Mouse (Mus musculus): ENCODE measurements around the gene Cavin3. TPM values are rescaled to one million over a fixed set of nuclear protein-coding genes. Genes with fewer than 3 reads are reported as not detected.
"Not testable (repeated sequence)": the region's sequence is repeated elsewhere in the genome, so short reads cannot be mapped to it uniquely, and the experiment has no call there.

Gene Cavin3
- total RNA-seq, 2 experiments from 2014 or later: not detected

DNA sequence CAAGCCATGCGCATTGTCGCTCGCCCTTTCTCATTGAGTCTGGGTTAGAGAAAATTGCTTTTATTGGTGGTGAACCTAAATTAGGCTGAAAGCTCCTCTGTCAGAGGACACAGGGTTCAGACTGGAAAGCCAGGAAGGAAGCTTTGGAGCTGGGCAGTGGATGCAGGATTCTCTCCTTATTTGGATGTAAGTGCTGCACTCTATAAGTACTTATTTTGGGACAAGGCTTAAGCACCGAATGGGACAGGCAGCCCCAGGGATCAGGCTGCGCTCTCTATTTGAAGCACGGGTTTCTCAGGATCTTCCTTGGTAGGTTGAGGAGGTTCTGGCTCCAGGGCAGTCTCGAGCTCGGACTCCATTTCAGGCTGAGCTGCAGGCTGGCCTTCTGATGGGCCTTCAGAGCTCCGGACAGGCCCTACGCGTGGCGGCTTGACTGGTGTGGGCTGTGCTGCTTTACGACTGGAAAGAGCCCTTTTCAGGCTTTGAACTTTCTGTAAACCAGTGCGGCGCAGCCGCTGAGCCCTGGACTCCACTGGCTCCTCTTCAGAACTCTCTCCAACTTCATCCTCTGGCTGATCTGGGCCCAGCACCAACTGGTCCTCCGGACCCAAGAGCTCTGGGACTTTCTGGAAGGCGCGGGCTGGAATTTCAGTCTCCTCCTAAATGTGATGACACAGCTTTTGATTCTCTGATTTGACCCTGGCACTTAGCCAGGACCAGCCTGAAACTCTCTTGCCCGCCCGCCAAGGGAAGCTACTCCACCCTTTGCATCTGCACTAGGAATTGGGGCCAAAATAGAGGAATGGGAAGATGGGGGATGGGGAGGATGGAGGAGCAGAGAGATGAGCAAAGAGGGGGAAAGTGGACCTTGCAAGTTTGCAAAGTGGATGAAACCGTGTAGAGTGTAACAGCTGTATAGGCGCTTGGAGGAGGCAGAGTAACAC lies 1.3 kb downstream of the Cavin3 start:
- ATAC-seq (replicated peaks; ENCODE audit: low FRiP score, poor library complexity, severe bottlenecking): no peak

DNA sequence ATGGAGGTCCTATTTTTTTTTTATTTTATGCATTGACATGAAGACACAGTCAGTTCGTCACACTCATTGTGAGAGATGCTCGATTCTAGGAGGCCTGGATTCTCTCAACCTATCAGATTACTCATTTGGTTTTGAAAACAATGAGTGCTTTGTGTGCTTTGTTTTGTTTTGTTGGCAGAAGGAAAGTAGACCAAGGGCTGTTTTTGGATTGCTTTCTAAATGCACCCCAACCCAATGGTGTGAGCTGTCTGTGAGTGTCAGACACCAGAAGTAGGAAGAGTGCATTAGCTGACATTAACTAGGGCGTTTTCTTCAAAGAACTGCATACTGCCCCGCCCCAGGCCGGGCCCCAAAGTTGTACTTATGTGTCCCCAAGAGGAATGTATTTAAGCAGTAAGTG lies 2.0 kb downstream of the Cavin3 start:
- ATAC-seq (replicated peaks; ENCODE audit: low FRiP score, poor library complexity, severe bottlenecking): no peak

DNA sequence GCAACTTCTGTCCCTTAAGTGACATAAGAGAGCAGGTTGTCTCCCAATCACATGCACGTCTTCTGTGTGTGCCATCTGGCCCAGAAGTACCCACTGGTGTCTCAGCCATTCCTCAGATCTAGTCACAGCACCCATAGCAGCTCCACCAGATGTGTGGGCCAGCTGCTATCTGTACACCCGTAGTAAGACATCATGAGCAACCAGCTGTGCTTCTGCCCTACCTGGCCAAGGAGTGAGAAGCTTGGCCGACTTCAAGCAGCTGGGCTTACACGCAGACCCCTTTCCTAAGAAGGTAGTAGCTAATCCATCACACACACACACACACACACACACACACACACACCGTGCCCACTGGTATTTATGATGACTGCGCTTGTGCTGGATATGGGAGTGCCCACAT lies 2.9 kb downstream of the Cavin3 start:
- no peak for ATAC-seq (replicated peaks; ENCODE audit: low FRiP score, poor library complexity, severe bottlenecking)

DNA sequence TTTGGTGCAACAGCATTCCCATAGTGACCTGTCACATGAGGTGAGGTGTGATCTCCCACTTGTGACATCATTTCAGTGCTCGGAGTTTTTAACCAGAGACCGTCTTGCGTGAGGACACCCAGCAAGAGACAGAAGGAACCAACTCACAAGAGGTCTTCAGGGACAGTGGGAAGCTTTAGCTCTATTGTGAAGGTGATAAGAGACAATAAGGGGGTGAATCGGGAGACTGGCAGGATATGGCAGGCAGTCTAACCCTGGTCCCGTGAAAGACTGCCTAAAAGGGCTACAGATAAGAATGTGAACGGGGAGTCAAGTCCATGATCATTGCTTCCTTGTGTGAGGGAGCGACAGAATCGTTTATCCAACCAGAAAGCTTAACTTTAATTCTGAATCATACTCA lies 3.8 kb downstream of the Cavin3 start:
- ATAC-seq (replicated peaks; ENCODE audit: low FRiP score, poor library complexity, severe bottlenecking): no peak

DNA sequence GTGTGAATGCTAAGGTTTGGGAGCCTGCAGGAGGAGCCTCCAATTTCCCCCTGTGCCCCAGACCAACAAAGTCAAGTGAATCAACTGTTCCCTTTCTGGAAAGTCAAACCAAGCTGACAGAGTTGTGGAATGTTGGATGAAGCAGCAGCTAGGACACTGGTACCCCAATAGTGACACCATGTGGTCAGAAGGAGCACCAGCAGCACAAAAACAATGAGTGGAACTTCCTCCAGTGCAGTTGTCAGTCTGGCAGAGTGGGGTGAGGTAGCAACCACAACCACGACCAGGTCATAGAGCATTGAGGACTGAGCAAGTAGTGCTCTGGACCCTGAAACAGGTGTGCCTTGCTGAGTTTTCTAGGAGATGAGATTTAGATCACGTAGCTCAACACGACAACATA lies 4.3 kb downstream of the Cavin3 start:
- no peak for ATAC-seq (replicated peaks; ENCODE audit: low FRiP score, poor library complexity, severe bottlenecking)

DNA sequence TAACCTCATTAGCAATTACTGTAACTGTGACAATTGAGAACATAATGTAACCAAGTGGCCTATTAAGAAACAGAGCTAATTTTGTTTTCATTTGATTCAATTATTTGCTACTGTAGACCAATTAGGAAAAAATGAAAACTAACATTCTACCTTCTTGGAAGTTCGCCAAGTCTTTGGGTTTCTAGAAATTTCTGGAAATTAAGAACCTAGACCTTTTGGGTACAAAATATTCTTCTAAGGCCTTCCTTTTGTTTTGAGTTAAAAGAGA lies 4.7 kb downstream of the Cavin3 start:
- ATAC-seq (replicated peaks; ENCODE audit: low FRiP score, poor library complexity, severe bottlenecking): no peak

DNA sequence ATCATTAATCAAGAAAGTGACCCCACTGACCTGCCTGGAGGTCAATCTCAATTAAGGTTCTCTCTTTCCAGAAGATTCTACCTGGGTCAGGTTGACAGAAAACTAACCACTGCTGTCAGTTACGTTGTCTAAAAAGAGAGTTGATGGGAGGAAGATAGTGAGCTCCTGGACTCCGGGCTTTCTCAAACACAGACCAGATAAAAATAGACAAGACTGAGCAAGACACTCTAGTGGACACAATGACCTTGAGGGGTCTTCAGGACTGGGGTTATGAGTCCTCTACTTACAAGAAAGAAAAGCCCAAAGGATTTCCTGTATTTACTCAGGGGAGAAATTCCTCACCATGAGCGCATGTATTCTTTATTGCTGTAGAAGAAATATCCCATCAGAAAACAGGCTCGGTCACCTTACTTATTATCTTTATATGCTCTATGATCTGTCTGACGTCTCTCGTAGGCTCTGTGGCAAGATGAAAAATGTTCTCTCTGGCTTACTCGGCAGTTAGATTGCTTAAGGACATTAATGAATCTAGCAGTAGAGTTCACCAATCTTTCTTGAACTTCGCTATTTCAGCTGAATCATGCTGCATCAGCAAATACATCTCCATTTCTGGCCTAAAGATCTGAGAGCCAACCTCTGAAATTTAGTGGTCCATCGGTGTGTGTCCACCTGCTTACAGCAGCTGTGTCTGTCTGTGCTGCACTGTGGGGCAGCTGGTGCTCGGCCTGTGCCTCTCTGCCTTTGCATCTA lies 5.2 kb downstream of the Cavin3 start:
- ATAC-seq (replicated peaks; ENCODE audit: low FRiP score, poor library complexity, severe bottlenecking): no peak

DNA sequence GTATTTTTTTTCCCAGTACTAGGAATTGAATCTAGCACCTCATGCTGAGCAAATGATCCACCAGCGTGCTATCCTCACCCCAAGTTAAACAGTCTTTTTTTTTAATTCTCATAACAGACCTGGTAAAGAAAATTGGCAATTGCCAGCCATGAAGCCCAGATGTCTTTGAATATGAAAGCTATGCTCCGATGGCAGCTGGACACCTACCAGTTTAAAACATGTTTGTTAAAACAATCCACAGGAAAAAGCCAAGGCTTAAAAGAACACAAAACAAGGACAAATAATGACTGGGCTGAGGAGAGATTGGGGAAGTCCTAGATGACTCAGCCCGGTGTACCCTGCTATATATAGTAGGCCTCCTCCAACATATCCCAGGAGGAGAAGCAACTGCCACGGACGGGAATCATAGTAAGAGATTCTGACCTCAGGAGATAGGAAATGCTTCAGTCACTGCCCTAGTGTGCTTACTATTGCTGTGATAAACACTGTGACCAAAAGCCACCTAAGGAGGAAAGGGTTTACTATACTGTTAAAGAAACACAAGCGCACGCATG lies 6.6 kb downstream of the Cavin3 start:
- ATAC-seq (replicated peaks; ENCODE audit: low FRiP score, poor library complexity, severe bottlenecking): no peak

DNA sequence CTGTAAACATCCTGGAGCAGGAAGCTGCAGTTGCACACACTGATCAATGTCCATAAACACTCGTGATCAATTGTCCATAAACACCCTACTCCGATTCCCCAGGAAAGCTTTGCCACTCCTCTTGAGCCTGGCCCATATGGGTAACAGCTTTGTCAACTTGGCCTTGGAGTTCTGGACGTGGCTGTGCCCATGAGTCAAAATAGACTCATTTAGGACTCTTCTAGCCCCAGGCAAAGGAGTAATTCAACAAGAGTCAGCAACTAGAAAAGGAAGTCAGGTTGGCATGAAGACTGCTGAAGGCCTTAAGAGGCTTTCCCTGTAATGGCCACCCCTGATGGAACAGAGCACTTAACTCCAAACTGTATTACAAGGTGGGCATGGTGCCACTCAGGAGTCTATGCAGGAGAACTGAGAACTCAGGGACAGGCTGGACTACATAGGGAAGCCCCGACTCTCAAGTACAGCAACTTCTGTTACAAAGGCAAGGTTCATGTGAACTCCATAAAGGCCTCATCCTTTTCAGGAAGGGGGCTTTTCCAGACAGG lies 7.3 kb downstream of the Cavin3 start:
- ATAC-seq (replicated peaks; ENCODE audit: low FRiP score, poor library complexity, severe bottlenecking): no peak

DNA sequence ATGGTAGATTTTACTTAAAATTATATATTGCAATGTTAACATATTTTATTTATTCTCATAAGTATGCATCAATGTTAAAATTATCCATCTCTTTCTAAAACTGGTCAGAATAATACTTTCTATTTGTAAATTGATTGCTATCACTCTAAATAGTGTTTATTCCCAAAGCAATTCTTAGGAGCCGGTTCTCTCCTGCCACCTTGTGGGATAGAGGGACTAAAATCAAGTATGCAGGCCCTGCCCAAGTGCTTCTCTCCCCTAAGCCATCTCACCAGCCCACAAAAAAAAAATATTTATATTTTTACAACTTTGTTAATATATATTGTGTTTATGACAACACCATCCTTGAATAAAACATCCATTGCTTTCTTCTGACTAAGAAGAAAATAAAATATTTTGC lies 9.5 kb downstream of the Cavin3 start:
- ATAC-seq (replicated peaks; ENCODE audit: low FRiP score, poor library complexity, severe bottlenecking): no peak

DNA sequence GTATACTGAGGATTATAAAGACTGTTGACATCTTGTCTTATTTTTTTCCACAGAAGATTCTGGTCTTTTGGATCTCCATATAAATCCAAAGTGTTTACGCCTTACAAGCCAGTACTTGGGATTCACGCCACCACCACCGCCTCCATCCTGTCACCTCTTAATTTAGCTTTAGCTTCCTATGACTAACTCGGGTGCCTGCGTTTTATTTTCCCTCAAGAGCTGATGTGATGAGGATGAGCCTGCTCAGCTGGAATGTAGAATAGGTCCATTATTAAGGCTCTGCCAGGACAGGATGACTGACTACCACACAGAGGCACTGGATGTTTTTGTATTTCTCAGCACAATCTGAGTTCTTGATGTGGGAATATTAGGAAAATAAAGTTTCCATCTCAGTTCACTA lies 16.6 kb downstream of the Cavin3 start:
- ATAC-seq (replicated peaks; ENCODE audit: low FRiP score, poor library complexity, severe bottlenecking): not testable (repeated sequence)

DNA sequence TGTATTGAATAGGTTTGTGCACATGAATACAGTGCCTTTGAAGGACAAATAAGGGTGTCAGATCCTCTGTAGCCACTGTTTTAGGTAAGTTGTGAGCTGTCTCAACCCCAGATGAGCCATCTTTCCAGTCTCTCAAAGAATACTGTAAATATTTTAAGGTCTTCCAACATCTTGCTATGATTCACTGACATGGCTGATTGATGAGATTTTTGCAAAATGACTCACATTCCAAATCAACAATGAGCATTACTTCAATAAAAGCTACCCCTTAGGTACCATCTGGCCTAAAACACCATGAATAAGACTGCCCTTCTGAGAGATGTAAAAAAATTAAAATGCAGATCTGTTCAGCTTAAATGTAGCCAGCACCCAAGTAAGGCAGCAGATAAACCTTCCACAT lies 23.6 kb downstream of the Cavin3 start:
- no peak for ATAC-seq (replicated peaks; ENCODE audit: low FRiP score, poor library complexity, severe bottlenecking)

DNA sequence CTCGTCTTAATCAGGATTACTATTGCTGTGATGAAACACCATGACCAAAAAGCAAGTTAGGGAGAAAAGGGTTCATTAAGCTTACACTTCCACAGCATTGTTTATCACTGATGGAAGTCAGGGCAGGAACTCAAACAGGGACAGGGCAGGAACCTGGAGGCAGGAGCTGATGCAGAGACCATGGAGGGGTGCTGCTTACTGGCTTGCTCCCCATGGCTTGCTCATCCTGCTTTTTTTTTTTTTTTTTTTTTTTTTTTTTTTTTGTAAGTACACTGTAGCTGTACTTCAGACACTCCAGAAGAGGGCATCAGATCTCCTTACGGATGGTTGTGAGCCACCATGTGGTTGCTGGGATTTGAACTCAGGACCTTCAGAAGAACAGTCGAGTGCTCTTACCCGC lies 28.8 kb downstream of the Cavin3 start:
- not testable (repeated sequence) for ATAC-seq (replicated peaks; ENCODE audit: low FRiP score, poor library complexity, severe bottlenecking)

DNA sequence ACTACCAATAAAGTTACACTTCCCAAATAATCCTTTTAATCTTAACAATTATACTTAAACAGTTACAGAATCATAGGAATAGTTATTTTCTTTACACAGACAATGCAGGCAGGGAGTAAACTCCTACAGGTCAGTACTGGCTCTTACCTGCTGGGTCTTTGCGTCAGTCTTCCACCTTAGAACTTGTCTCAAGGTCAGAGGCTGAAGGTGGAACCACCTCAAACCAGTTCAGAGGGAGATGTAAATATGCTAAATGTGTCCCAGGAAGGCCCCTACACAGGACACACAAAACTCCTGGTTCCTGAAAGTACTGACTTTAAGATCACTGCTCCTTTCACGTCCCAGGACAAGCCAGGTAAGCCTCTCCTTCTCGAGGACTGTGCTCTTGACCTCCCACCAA lies 37.0 kb downstream of the Cavin3 start:
- ATAC-seq (replicated peaks; ENCODE audit: low FRiP score, poor library complexity, severe bottlenecking): no peak

DNA sequence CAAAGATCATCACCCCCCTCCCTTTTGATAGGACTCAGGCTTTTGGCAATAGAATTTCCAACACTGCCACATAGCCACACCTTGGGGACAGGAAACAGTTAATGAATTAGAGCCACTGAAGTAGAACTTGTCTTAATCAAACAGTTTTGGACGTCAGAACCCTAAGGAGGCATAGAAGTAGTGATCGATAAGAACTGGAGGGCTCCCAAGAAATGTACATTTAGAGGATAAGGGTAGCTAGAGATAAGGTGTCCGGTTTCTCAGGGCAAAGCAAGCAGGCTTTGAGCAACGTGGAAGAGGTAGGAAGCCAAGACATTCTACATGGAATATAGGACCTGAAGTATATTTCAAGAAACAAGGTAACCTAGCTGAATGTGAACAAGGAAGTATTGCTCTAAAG lies 40.7 kb downstream of the Cavin3 start:
- ATAC-seq (replicated peaks; ENCODE audit: low FRiP score, poor library complexity, severe bottlenecking): no peak

DNA sequence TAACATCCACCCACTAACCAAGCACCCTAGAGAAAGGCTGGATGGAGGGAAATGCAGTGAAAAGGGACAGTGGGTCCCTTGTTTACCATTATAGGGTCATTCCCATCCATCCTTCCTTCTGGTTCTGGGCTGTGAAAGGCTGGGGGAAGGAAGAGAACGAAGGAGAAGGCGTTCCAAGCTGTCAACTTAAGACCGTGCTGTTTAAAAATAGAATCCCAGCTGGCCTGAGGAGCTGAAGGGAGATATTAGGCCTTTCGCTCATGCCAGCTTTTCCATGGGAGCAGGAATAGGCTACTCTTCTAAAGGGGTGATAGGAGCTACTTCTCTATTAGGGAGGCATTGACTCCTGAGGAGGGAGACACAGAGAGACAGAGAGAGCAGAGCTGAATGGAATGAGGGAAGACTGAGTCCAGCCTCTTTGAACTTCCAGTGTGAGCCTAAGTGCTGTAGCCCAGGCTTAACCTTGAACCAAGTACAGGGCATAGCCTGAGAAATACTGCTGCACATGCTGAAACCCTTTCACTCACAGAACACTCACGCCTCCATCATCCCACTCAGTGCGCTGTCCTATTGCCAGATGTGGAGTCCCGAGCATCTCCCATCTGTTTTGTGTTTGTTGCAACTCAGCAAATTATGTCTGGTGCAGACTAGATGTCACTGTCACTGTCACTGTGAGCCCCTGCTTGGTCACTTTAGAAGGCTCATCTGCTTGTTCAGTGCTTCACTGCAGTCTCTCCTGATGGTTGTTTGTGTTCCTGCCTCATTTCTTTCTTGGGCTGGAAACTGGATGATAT lies 43.9 kb downstream of the Cavin3 start:
- no peak for ATAC-seq (replicated peaks; ENCODE audit: low FRiP score, poor library complexity, severe bottlenecking)

DNA sequence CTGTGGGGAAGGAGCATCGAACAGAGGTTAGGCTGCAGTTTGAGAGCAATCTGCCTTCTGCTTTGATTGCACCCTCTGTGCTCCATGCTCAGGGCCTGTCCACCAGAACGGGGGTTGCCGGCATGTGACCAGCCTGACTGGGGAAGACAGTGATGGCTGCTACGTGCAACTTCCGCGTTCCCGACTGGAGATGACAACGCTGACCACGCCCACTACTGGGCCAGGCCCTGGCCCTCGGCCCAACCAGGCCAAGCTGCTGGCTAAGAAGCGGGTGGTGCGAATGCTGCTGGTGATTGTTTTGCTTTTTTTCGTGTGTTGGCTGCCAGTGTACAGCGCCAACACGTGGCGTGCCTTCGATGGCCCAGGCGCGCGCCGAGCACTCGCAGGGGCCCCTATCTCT lies 47.3 kb downstream of the Cavin3 start:
- no peak for ATAC-seq (replicated peaks; ENCODE audit: low FRiP score, poor library complexity, severe bottlenecking)

DNA sequence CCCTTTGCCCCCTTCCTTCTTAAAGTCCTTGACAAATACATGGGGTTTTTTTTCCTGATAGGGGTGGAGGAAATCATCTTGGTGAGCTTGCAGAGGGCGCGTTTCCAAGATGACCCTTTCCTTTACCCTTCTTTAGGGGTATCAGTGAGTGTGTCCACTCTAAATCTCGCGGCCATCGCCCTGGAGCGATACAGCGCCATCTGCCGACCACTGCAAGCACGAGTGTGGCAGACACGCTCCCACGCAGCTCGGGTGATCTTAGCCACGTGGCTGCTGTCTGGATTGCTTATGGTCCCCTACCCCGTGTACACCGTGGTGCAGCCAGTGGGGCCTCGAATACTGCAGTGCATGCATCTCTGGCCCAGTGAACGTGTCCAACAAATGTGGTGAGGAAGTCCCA lies 48.2 kb downstream of the Cavin3 start:
- no peak for ATAC-seq (replicated peaks; ENCODE audit: low FRiP score, poor library complexity, severe bottlenecking)

DNA sequence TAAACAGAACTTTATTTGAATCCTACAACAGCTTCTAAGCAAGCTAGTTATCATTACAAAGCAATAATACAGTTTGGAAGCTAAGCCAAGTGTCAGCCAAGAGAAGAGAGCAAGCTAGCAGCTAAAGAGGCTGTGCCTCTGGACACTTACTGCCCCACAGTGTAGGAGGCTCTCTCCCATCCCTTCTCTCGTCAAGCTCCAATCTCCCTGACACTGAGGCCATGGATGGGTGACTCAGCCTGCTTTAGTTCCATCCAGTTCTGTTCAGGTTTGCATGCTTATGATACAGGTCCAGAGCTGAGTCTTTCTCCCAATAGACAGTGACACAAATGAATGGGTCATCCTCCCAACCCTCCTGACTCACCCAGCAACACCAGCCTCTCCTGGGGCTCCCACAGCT lies 50.0 kb downstream of the Cavin3 start:
- no peak for ATAC-seq (replicated peaks; ENCODE audit: low FRiP score, poor library complexity, severe bottlenecking)
